Mouse (Mus musculus) layer of hippocampus, adult 9-10 months (tissue): ENCODE measurements around the gene Sod2.
A peak's percentile ranks its signal among the peaks of the same experiment; 100 is the strongest.
"Not testable (repeated sequence)": the region's sequence is repeated elsewhere in the genome, so short reads cannot be mapped to it uniquely, and the experiment has no call there.

Experiments used
- DNase-seq: peaks from one replicate; pipeline ENCODE4 v3.0.0; 2022; ENCODE audit warnings: low spot score

The Sod2 gene

DNA sequence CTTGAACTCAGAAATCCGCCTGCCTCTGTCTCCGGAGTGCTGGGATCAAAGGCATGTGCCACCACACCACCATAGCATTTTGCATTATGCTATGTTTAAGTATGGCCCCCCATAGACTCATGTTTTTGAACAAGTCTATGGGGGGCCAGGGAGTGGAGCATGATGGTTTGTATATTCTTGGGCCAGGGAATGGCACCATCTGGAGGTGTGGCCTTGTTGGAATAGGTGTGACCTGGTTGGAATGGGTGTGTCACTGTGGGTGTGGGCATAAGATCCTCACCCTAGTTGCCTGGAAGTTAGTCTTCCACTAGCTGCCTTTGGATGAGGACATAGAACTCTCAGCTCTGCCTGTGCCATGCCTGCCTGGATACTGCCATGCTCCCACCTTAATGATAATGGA is at the start of gene Sod2:
Gene Sod2 (plus strand): TSS at position 301 of the 400 bp plus-strand sequence.
- DNase-seq = not testable (repeated sequence)

DNA sequence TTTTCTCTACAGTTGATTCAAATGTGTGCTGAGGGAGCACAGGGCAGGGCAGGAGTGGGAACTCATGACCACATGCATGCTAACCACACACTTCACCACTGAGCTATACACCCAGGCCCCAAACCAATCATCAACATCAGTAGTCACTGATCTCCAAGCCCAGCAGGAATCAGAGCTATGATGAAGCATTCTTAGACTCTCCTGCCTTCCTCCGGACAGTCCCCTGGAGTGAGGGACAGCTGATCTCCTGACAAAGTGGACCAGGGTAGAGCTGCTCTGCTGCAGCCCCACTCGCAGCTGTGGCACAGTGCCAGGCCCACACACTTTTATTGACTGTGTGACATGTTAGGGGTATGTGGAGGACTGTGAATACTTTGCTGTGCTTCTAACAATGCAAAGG is 47.3 kb upstream of the Sod2 start:
- not testable (repeated sequence) for DNase-seq

GRCm38 (mm10) chr17:12960331-12960873 is 46.2 kb upstream of the Sod2 start, which contains the start of gene Acat2:
Gene Acat2 (minus strand): TSS chr17:12960747.
- DNase-seq = peak; percentile 86

- DNase-seq = no peak
Measured at GRCm38 (mm10) chr17:12963476-12963875, 43.2 kb upstream of the Sod2 start.

GRCm38 (mm10) chr17:12967173-12967572 is 39.5 kb upstream of the Sod2 start:
- DNase-seq = no peak

DNA sequence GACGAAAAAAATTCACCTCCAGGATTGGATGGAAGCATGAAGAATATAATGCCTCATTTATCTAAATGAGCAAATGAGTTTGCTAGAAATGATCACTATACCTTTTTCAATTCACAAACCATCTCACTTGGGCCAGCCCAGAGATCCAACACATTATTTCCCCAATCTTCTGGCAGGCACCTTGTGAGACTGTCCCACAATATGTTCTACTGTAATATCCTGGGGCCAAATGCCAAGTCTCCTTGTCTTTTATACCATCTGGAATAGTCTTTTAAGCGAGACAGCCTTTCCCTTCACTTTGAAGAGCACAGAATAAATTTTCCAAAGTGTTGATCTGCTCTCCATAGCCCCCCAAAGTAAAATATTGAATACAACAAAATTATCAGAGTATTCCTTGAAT is 32.8 kb upstream of the Sod2 start:
- DNase-seq = no peak

DNA sequence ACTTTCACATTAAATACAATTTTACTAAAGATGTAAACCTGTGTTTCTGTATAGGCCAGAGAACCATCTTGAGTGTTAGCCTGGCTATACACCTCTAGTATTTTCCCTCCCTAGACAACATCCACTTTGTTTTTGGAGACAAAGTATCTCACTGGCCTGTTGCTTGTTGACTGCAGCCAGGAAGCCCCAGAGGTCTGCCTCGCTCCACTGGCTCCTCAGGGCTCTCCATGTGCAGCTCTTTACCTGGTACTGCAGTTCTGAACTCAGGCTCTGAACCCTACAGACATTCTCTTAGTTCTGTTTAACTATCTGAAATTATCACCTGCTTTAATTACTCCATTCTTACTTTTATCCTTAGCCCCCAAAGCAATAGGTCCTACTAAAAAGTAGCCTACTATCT is 28.1 kb upstream of the Sod2 start:
- DNase-seq = no peak

DNA sequence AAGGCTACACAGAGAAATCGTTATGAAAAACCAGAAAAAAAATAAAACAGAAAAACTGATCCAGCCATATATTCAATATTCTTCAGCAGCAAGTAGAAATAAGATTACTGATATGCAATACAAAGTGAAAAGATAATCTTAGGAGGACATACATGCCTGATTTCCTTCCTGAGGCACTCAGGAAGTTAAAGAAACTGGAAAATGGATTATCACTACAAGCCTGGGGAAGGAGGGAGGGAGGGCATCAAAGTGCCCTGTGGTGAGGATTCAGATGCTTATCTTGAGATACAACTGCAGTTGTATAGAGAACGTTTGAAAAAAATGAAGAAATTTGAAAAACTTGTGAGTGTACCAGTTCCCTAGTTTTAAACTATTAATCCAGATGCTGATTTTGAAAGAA is 22.7 kb upstream of the Sod2 start:
- no peak for DNase-seq

DNA sequence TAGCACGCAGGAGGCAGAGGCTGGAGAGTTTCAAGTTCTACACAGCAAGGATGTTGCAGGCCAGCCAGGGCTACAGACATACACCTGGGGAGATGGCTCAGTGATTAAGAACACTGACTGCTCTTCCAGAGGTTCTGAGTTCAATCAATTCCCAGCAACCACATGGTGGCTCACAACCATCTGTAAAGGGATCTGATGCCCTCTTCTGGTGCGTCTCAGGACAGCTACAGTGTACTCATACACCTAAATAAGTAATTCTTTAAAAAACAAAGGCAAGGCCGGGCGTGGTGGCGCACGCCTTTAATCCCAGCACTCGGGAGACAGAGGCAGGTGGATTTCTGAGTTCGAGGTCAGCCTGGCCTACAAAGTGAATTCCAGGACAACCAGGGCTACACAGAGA is 18.6 kb upstream of the Sod2 start:
- not testable (repeated sequence) for DNase-seq

- no peak for DNase-seq
Measured at GRCm38 (mm10) chr17:12990567-12991145, 16.0 kb upstream of the Sod2 start.

DNA sequence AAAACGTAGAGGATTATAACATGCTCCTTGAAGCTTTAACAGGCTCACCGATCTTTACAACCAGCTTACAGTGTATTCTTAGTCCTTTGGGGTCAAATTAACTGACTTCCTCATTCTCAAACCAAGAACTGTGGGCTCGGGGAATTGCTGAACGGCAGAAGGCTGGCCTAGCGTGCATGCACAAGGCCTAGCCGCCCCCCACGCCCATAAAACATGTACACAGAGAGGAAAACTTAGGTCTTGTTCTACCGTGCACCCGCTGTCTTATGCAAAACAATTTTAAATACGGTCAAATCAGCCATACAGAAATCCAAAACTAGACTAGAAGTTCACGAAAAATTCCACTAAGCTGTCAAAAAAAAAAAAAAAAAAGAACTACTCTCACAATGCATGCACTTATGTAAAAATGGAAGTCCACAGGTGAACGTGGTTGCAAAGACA is 15.4 kb upstream of the Sod2 start:
- DNase-seq = no peak

GRCm38 (mm10) chr17:12991635-12992358 is 14.8 kb upstream of the Sod2 start:
- DNase-seq = peak; percentile 59

DNA sequence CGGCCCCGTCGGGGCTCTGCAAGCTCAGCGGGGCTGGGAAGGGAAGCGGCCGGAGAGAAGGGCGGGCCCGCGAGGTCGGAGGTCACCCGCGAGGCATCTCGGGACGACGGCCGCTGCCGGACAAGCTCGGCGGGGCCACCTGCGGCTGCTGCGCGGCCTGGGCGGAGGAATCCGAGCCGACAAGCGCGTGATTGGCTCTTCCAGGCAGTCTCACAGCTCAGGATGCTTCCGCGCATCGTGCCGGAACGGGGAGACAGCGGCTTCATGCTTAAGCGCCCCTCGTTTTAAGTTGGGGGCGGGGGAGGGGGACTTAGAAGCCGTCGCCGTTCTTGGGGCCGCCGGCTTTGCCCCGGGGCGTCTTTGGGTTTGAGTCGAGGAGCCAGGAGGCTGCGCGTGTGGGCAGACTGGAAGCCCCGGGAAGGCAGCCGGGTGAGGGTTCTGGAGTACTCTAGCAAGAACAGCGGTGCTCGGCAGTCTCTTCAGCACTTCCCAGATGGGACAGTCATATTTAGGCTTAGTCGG is 14.1 kb upstream of the Sod2 start:
- peak; percentile 77 for DNase-seq

DNA sequence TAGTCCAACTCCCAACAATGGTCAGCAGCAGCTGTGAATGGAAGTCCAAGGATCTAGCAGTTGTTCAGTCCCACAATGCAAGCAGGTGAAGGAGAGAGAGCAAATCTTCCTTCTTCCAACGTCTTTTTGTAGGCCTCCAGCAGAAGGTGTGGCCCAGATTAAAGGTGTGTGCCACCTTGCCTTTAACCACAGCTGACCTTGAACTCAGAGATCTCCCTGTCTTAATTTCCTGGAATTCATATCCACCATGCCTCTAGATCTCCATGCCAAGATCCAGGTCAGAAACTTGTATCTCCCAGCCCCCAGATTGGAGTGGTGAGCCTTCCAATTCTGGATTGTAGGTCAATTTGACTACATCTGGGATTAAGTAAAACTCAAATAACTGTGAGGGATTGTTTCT is 12.6 kb upstream of the Sod2 start, which contains the start of gene Wtap:
Gene Wtap (minus strand): TSS at position 101 of the 400 bp plus-strand sequence.
- no peak for DNase-seq

DNA sequence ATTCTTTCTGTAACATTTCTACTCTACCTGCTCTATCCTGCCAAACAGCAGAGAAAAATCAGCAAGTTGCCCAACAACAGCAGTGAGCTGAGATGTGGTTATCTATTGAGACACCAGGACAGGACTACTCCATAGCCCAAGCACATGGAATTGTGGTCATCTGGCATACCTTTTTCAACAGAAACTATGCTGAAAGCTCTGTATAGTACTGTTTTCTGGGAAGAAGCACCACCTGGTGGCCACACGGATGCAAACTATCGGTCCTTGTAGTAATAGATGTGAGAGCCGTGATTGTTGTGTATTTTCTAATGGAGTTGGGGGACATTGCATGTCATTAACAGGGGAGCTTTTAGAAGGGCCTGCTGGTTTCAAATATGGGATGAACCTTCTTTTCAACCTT is 10.3 kb upstream of the Sod2 start:
- DNase-seq = no peak

DNA sequence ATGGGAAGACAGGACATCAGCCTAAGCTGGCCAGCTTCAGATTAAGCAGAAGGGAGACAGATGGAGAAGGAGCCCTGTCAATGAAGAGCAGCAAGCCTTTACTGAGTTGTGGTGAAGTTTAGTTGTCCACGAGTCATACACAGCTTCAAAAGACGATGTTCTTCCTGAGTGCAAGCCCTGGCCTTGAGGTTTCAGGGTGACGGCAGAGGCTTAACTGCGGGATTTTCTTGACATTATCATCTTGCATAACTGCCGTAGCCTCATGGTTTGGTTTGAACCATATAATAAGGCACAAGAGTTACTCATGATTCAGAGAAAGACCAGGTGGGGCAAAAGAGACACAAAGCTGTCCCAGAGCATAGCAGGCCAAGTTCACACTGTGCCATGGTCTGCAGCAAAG is 8.8 kb upstream of the Sod2 start:
- no peak for DNase-seq

DNA sequence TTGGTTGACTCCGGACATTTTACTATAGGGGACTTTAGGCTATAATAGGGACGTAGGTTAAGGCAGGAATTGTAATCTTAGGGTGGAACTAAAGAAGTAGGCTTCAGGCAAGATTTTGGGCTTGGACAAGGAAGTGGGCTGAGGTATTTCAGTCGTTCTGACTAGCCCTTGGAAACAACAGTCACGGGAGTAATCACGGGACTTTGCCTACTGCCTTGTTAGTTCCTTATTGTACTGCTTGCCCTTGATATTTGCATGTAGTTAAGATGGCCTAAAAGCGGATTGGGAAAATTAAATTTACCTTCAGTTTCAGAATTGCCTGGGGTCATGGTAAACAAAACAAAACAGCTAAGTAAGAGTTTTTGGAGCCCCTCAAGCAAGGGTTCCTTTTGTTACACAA is 7.6 kb upstream of the Sod2 start:
- no peak for DNase-seq

- not testable (repeated sequence) for DNase-seq
Measured at GRCm38 (mm10) chr17:13002243-13002642, 4.4 kb upstream of the Sod2 start.

DNA sequence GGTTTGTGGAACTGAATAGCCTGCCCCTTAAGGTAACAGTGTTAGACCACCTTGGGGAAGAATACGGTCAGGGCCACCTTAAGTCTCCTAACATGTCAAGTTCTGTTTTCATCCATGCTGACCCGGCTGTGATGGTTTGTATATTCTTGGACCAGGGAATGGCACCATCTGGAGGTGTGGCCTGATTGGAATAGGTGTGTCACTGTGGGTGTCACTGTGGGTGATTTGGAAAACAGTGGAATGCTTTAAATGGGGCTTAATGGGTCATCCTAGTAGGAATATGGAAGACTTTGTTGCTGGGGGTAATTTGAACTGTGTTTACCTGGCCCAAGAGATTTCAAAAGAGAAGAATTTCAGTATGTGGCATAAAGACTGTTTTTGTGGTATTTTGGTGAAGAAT is 2.2 kb upstream of the Sod2 start:
- DNase-seq = not testable (repeated sequence)

DNA sequence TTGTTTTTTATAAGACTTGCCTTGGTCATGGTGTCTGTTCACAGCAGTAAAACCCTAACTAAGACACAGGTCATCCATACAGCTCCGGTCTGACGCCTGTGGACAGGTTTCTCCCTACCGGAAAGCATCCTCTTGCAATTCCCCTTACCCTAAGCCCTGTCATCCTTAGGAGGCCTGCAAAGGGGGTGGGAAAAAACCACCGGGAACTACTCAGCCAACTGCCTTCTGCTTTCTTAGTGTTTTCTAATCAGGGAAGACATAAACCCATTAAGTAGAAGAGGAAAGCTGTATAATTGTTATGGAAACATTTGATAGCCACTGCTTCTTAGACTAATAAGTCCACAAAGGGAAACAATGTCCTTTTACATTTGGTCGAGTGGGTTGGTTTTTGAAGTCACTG is 338 bp downstream of the Sod2 start:
- no peak for DNase-seq

DNA sequence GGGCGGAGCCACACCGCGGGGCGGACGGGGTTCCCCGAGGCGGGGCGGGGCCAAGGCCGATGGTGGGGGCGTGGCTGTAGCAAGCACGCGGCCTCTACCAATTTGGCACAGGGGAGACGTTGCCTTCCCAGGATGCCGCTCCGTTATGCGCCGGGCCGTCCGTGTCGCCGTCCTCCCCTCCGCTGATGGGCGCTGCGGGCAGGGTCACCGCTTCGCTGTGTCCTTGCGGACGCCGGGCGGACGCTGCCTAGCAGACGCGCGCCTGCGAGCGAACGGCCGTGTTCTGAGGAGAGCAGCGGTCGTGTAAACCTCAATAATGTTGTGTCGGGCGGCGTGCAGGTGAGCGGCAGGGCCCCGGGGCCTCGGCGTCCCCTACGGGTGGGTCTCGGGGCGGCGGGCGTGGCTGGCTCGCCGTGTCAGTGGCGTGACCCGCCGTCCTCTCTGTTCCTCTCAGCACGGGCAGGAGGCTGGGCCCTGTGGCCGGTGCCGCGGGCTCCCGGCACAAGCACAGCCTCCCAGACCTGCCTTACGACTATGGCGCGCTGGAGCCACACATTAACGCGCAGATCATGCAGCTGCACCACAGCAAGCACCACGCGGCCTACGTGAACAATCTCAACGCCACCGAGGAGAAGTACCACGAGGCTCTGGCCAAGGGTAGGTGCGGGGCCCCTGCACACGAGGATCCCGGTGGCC is 1.2 kb downstream of the Sod2 start:
- DNase-seq = peak; percentile 84

- no peak for DNase-seq
Measured at GRCm38 (mm10) chr17:13008528-13008927, 1.9 kb downstream of the Sod2 start.

DNA sequence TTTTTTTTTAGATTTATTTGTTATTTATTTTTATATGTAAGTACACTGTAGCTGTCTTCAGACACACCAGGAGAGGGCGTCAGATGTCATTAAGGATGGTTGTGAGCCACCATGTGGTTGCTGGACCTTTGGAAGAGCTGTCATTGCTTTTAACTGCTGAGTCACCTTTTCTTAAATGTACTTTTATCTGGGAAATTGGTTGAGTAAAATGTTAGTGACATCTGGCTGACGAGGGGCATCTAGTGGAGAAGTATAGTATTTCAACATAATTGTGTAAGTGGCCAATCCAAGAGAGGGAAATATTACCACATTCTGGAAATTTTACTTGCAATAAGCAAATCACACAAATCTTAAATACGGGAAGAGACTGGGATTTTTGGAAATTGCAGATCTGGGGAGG is 3.2 kb downstream of the Sod2 start:
- no peak for DNase-seq
